Mouse (Mus musculus) heart, postnatal 25 days (tissue): ENCODE data around the gene Abca3. TPM values are rescaled to one million over a fixed set of nuclear protein-coding genes. Genes with fewer than 3 reads are reported as not detected.
"Not testable (repeated sequence)": the region's sequence is repeated elsewhere in the genome, so short reads cannot be mapped to it uniquely, and the experiment has no call there.

Experiments used
- DNase-seq: peaks from one replicate; pipeline ENCODE4 v3.0.0; 2022; ENCODE audit warnings: low spot score
- intact Hi-C: fragments of 180-260 bp; cut with DNase I; formaldehyde crosslinking; loops from one replicate; pipeline ENCODE4 v1.15.1; 2025
- total RNA-seq, 2 experiments: library from RNA; stranded (reverse); gene quantifications; 2 replicates each; pipeline ENCODE4 v1.2.3; 2021

Abca3 gene
- total RNA-seq, 2 experiments from 2014 or later: 12.8 to 13.1 TPM

GRCm38 (mm10) chr17:24375886-24376285, 24.1 kb downstream of the Abca3 start:
- intact Hi-C loops: no loop called here
- DNase-seq: no peak

DNA sequence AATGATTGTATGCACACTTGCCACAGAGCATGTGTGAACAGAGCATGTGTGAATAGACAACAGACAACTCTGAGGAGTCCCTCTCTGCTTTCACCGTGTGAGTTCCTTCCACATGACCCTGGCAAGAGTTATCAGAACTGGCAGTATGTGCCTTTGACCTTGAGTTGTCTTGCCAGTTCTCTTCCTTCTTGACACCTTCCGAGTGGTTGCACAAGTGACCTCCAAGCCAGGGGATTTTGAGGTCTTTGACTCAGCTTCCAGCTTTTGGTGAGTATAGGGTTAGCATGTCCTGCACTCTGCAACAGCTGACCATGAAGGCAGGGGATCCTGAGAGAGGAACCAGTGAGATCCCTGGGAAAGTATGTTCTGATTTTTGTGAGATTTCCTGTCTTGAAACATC, 26.7 kb downstream of the Abca3 start:
- DNase-seq: no peak
- intact Hi-C loops: no loop called here

DNA sequence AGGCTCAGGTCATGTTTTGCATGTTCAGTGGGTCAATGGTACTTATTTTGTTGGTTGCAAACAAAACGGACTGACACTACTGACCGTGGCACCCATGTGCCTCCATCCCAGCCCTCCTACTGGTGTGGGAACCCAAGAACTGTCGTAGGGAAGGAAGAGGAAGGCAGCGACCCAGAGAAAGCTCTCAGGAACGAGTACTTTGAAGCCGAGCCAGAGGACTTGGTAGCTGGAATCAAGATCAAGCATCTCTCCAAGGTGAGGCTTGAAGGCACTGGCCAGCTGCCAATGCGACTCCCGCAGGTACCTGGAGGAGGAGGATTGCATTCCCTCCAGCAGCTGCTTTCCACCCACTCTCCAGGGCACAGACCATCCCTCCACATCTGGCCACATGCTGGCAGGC, 32.0 kb downstream of the Abca3 start:
- DNase-seq: no peak
- intact Hi-C loops: loop anchor here (10.0 kb wide), 1 partner anchor 149 kb away; no protein-coding TSS in a partner anchor

GRCm38 (mm10) chr17:24388711-24389110, 37.0 kb downstream of the Abca3 start:
- DNase-seq: no peak
- intact Hi-C loops: loop anchor here (10.0 kb wide), 1 partner anchor 154 kb away; no protein-coding TSS in a partner anchor

GRCm38 (mm10) chr17:24389865-24390264, 38.1 kb downstream of the Abca3 start:
- intact Hi-C loops: loop anchor here (2.0 to 10.0 kb wide), 3 partner anchors 155 to 238 kb away; partner anchors contain the start of gene Pdpk1
- no peak for DNase-seq

GRCm38 (mm10) chr17:24391149-24391548, 39.4 kb downstream of the Abca3 start:
- no peak for DNase-seq
- intact Hi-C loops: loop anchor here (2.0 to 5.0 kb wide), 2 partner anchors 218 to 239 kb away; partner anchors contain the start of gene Pdpk1

DNA sequence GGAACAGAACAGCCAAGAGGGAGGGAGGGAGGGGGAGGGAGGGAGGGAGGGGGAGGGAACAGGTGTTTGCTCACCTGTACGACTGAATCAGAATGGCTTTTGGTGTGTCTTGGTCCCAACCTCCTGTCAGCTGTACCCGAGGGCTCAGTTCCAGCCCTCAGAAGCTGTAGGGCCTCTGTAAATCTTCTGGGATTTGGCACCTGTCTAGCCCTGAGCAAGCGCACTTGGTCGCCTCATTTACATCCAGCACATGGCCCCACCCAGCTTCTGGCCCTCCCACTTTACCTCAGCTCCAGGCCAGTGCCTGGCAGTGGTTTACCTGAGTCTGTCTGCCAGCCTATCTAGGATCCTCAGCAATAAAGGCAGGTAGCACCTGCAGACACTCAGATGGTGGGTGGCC, 41.8 kb downstream of the Abca3 start:
- DNase-seq: no peak
- intact Hi-C loops: loop anchor here (5.0 kb wide), 1 partner anchor 241 kb away; the partner anchor contains the start of gene Pdpk1

GRCm38 (mm10) chr17:24394456-24394855, 42.7 kb downstream of the Abca3 start:
- DNase-seq: no peak
- intact Hi-C loops: loop anchor here (5.0 kb wide), 1 partner anchor 242 kb away; the partner anchor contains the start of gene Pdpk1

DNA sequence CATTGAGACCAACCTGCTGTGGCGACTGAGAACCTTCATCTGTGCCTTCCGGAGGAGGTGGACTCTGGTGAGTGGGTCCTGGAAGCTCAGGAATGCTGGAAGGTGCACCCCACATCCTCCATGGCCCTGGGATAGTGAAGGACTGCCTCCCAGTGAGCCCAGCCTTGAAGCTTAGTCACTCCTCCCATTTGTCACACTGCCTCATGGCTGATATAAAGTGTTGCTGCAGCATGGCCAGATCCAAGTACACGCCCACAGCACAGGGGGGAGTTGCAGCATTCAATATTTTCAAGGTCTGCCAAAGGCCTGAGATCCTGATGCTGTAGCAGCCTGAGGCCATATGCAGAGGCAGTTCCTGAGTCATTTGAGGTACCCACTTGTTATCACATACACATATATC, 50.6 kb downstream of the Abca3 start:
- no peak for DNase-seq
- intact Hi-C loops: no loop called here

- no peak for DNase-seq
- intact Hi-C loops: no loop called here
These were observed 55.5 kb downstream of the Abca3 start for GRCm38 (mm10) chr17:24407116-24407803.

DNA sequence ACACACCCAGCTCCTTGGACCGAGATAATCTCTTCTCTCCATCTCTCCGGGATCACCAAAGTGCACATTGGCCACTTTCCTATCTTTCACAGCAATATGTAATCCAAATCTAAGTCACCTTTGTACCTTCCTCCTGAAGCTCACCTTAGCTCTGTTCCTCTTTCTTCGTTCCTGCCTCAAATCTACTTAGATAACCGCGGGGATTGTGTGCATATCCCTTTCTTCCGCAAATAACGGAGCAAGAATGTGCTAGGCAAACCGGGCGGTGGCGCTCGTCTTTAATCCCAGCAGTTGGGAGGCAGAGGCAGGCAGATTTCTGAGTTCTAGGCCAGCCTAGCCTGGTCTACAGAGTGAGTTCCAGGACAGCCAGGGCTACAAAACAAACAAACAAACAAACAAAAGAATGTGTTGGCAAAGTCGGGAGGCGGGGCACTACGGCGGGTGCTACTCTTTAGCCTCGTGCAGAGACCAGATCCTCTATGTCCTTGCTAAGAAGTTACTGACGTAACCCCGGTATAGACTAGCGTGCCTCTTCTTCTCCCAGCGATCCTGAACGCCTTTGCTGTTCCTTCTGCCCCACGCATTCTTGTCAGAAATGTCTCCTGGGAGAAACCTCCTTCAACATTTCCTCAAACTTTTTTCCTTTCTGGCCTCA, 61.9 kb downstream of the Abca3 start:
- no peak for DNase-seq
- intact Hi-C loops: no loop called here

DNA sequence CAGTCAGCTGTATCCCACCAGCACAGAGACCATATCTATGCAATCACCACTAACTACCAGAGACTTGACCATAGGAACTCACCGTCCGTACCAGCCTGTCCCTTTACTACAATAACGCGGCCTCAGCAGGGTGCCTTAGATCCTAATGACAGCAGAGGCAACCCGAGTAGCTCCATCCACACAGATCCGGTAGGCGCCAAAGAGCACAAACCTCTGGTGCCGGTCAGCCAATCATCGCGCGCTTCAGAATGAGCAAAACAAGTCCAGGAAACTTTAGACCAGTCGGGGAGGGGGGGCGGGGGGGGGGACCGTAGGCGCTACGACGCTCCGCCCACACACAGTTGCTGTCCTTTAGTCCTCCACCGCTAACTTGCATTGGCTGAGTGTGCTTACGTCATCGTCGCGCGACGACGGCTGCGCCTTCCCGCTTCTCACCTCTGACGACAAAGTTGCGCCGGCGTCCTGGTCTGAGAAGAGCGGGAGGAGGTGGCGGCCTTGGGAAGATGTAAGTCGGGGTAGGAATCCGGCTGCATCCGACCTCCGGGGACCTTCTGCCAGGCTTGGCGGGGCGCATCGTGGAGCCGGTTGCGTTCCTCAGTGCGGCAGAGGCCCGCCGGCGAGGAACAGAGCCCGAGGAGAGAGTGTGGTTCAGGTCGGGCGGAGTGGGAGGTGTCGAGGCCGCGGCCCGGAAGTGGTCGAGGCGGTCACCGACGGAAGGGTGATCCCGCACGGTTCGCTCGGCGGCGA, 62.7 kb downstream of the Abca3 start, which contains the start of gene Rnps1:
Gene Rnps1 (plus strand): TSS at position 336 of the 747 bp plus-strand sequence.
- intact Hi-C loops: no loop called here
- peak; percentile 87 for DNase-seq

GRCm38 (mm10) chr17:24415011-24415410, 63.3 kb downstream of the Abca3 start:
- intact Hi-C loops: loop anchor here (5.0 kb wide), 1 partner anchor 37 kb away; no protein-coding TSS in a partner anchor
- no peak for DNase-seq

DNA sequence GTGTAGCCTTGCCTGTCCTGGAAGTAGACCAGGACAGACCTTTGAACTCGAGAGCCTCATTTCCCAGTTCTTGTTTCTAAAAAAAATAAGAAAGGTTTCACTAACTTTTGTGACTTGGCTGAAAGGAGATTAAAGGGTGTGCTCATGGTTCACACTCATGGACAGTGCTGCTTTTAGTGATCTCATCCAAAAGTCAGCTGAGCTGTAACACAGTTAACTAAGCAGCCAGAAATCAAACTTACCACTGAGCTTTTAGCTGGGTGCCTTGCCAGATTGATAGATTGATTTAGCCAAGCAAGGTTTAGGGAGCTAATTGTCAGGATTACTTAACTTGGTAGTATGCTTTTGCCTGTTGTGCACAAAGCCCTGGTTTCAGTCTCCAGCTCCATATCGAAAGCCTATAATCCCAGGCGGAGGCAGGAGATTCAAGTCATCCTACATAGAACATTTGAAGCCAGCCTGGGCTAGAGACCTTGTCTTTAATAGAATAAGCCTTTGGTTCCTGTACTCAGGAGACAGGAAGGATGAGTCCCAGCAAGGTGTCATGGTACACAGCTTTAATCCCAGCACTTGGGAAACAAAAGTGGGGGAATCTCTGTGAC, 64.4 kb downstream of the Abca3 start:
- intact Hi-C loops: loop anchor here (5.0 kb wide), 1 partner anchor 36 kb away; no protein-coding TSS in a partner anchor
- DNase-seq: no peak

DNA sequence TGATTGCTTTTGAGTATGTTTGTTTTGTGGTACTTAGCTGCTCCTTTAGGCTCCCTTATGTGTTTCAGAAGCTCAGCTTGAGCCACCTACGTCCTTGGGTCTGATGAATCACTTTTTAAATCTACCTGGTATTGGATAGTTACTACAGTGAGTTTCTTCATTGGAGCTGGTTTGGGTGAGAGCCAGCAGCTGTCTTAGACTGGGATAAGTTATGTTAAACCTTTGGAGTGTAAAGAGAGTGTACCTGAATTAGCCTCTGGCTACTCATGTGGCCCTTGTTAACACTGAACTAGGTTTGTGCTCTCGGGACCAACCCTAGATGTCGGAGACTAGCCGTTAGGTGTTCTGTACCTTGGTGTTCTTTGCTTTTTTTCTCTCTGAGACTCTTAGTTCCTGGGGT, 71.4 kb downstream of the Abca3 start:
- intact Hi-C loops: no loop called here
- DNase-seq: no peak

GRCm38 (mm10) chr17:24424489-24424888, 72.7 kb downstream of the Abca3 start:
- intact Hi-C loops: no loop called here
- DNase-seq: no peak

DNA sequence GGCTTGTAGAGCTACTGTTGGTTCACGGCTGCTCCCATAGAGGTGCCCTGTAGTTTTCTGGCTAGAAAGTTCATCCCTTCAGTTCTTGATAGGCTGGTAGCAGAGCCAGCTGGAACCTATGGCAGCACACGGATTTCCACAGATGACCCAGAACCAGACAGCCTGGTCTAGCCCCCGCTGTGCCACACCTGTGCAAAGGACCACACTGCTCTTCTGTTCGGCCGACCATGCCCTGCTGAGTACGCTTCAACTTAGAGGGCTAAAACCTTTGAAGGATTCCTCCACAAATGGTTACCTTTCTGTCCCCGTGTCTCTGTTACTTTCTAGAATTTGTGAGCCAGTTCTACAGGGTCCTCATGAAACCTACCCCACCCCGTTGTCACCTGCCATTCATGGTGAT, 73.6 kb downstream of the Abca3 start:
- intact Hi-C loops, DNase-seq: not testable (repeated sequence)

DNA sequence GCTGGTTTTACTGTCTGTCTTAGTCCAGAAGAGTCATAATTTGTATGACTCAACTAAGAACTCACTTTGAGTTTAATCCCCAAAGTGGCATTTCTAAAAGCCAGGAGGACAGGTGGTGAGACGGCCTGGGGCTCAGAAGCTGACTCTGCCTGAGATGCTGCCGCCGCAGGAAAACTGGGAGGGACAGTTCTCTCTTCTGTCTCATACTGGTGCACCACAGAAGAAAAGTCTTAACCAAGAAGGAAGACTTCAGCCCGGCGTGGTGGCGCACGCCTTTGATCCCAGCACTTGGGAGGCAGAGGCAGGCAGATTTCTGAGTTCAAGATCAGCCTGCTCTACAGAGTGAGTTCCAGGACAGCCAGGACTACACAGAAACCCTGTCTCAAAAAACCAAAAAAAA, 74.2 kb downstream of the Abca3 start:
- no peak for DNase-seq
- intact Hi-C loops: no loop called here

DNA sequence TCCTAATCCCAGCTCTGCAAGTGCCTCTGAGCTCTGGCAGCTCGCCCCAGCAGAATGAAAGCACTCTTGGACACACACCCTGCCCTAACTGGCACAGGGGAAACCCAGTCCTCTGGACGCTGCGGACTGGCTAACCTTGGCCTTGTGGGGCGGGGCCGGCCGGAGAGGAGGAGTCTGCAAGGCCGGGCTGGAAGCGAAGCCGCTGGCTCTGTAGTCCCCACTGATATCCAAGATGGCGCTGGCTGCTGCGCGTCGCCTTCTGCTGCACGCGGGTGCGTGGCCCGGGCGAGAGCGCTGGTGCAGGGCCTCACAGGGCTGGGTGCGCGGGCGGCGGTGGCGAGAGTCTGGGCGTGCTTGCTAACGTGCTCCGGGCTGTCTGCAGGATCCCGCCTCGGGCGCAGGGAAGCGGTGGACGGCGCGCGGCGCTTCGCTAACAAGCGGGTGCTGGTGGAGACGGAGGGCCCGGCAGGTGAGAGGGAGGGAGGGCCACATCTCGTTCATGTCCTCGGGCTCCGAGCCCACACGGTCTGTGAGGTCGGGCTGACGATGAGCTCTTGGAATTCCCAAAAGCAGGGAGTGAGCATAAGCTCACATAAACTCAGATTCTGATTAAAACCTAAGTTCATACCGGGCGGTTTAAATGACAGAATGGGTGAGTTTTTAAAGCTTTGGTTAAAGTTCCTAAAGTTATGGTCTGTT, 74.9 kb downstream of the Abca3 start, which contains the start of gene Eci1:
Gene Eci1 (plus strand): TSS at position 171 of the 699 bp plus-strand sequence.
- intact Hi-C loops: no loop called here
- peak; percentile 92 for DNase-seq
